Mouse (Mus musculus) spleen, postnatal 36 days (tissue): ENCODE results near the gene Olfr672.
"Not testable (repeated sequence)": the region's sequence is repeated elsewhere in the genome, so short reads cannot be mapped to it uniquely, and the experiment has no call there.

Experiments
- DNase-seq, 2 experiments: peaks; one replicate each; pipeline ENCODE4 v3.0.0; 2022; ENCODE audit warnings: low spot score in 2 of 2, mixed read lengths in 1 of 2

Gene Olfr672

DNA sequence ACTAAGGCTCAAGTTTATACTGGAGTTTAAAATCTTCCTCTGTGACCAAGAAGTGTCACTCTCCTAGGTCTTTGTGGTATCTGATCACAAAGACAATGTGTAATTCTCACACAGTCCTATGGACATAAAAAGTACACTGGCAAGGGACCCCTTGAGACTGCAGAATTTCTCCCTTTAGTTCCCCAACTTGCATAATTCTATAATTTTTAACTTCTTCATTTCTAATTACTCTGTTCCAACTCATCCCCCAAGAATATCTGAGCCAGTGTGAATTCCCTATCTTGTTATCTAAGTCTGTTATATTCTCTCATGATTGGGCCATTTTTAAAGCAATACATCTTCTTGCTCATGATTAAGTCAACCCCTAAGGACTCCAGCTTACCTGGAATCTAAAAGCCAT is at the start of gene Olfr672:
Olfr672 (minus strand) TSS at position 101 of the 400 bp plus-strand sequence.
- DNase-seq, result no peak

DNA sequence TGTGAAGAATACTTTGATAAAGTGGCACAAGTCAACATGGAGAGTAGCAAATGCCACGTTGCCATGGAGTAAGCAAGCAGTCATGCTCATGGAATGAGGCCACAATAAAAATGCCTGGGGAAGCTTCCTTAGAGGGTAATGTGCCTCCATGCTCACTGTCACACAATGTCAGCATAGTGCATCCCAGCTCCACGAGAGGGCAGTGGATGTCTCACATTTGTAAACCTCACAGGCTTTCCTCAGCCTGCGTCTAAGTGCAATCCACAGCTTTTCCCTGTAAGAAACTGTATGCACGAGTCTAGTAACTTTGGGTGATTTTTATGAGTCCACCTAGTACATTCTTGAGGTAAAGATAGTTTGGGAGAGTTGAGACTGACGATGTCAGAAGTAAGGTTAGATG is 32.0 kb upstream of the Olfr672 start:
- DNase-seq, result not testable (repeated sequence)

DNA sequence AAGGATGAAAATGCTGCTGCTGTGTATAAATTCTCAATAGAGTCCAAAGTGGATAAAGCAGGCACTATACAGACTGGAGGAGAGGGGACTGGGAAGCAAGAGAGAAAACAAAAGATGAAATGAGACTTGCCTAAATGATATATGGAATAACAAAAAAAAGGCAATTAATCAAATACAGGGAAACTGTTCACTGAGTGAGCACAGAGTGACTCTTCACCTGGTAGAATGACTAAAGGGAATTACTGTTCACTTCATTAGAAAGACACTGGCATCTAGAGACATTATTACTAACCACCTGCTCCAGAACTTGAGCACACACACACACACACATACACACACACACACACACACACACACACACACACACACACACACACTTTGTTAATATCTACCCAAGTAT is 30.6 kb upstream of the Olfr672 start, which contains the start of gene Olfr676:
Olfr676 (plus strand) TSS at position 301 of the 400 bp plus-strand sequence.
- no peak for DNase-seq

DNA sequence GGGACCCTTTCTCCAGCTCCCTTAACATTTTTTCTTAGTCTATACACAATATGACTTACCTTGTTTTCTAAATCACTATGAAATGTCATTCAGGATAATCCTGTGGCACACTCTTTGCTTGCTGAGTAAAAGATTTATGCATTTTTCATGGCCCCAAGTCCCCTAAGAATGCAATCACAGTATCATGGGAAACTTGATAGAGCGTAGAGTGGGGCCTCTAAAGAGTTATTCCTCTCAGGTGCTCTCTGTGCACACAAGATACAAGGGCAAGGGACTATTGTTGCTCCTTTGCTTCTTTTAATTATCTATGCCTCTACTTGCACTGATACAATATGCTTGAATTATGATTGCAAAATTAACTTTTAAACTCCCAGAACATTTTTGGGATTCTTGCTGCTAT is 26.5 kb upstream of the Olfr672 start, which contains the start of gene Olfr675:
Olfr675 (minus strand) TSS at position 101 of the 400 bp plus-strand sequence.
- no peak for DNase-seq

DNA sequence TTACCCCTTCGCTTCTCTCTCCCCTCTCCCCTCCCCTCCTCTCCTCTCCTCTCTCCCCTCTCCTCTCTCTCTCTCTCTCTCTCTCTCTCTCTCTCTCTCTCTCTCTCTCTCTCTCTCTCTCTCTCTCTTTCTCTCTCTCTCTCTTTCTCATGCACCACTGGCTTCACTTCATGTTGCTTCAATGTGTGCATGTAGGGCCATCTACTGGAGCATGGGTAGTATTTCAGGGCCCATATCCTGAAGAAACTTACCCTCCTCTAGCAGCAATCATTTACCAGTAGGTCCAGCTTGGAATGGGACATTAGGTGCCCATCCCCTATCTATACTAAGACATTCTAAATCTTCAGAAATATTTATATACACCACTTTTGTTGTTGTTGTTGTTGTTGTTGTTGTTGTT is 20.7 kb upstream of the Olfr672 start:
- no peak for DNase-seq

DNA sequence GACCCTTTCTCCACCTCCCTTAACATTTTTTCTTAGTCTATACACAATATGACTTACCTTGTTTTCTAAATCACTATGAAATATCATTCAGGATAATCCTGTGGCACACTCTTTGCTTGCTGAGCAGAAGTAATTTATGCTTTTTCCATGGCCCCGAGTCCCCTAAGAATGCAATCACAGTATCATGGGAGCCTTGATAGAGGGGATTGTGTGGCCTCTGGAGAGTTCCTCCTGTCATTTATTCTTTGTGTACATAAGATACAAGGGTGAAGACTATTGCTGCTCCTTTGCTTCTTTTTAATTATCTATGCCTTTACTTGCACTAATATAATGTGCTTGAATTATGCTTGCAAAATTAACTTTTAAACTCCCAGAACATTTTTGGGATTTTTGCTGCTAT is 22.8 kb downstream of the Olfr672 start, which contains the start of gene Olfr671:
Olfr671 (minus strand) TSS at position 101 of the 400 bp plus-strand sequence.
- DNase-seq, result no peak

DNA sequence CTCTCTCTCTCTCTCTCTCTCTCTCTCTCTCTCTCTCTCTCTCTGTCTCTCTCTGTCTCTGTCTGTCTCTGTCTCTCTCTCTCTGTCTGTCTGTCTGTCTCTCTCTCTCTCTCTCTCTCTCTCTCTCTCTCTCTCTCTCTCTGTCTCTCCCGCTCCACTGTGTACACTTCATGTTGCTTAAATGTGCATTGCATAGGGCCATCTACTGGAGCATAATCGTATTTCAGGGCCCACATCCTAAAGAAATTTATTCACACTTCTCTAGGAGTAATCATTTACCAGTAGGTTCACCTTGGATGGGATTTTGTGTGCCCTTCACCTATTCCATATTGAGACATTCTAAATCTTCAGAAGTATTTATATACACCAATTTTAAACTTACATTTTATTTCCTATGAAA is 29.3 kb downstream of the Olfr672 start:
- DNase-seq, result not testable (repeated sequence)

DNA sequence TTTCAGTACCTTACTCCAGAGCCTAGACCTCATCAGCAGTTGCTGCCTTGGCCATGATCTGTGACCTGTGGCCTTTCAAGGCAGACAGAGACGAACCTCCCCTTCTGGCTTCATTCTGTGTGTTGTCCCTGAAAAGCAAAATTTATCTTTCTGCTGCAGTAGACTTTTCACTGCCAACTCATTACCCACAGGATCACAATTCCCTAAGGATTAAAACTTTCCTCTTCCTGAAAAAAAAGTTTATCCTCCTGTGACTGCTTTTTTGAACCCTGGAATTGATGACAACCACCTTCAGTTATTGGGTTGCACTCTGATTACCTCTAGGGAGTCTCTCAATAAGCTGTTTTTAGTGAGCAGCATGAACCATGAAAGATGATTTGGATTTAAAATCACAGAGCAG is 39.3 kb downstream of the Olfr672 start, which contains the start of gene Olfr670:
Olfr670 (minus strand) TSS at position 101 of the 400 bp plus-strand sequence.
- no peak for DNase-seq

DNA sequence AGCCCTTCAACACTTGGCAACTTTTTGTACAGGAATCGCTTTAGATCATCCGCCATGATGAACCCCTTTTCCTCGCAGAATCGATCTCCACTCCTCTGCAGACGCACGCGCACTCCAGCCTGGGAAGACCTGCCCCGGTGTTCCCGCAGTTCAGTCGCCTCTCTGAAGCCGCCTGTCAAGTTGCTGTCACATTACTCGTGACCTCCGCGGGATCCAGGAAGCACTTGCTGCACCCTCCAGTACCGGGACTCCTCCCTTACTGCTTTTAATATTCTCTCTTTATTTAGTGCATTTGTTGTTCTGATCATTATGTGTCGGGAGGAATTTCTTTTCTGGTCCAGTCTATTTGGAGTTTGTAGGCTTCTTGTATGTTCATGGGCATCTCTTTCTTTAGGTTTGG is 51.6 kb downstream of the Olfr672 start:
- not testable (repeated sequence) for DNase-seq
